Mouse (Mus musculus) stomach, embryonic 14.5 days (tissue): ENCODE results near the gene Bcdin3d. TPM values are rescaled to one million over a fixed set of nuclear protein-coding genes. Genes with fewer than 3 reads are reported as not detected.
"Not testable (repeated sequence)": the region's sequence is repeated elsewhere in the genome, so short reads cannot be mapped to it uniquely, and the experiment has no call there.

Source experiments
- ATAC-seq: fragments of 200-750 bp; cut with Nextera tagmentation; 2 replicates; pipeline ENCODE4 v1.8.0; 2017; ENCODE audit warnings: low read depth, moderate TSS enrichment; ENCODE audit not compliant: insufficient number of reproducible peaks, insufficient read depth, low FRiP score
- H3K27ac ChIP-seq: fragments of 300-500 bp; sonication (generic); 2 replicates; pipeline ENCODE4 v1.5.1; 2014; ENCODE audit warnings: mild to moderate bottlenecking, low read length, moderate library complexity, mixed read lengths
- H3K27me3 ChIP-seq: fragments of 300-500 bp; sonication (generic); 2 replicates; pipeline ENCODE4 v1.6.1; 2014; ENCODE audit warnings: low read length, control low read depth, mixed read lengths; ENCODE audit not compliant: control insufficient read depth, insufficient read depth
- H3K36me3 ChIP-seq: fragments of 300-500 bp; sonication (generic); 2 replicates; pipeline ENCODE4 v1.6.1; 2014; ENCODE audit warnings: mild to moderate bottlenecking, control low read depth, low read length, moderate library complexity, mixed read lengths; ENCODE audit not compliant: control insufficient read depth, insufficient read depth
- H3K4me1 ChIP-seq: fragments of 300-500 bp; sonication (generic); 2 replicates; pipeline ENCODE4 v1.6.1; 2014; ENCODE audit warnings: low read length, control low read depth, mixed read lengths; ENCODE audit not compliant: control insufficient read depth, insufficient read depth
- H3K4me2 ChIP-seq: fragments of 300-500 bp; sonication (generic); replicated peaks from 2 replicates; pipeline ENCODE4 v1.6.1; 2014; ENCODE audit warnings: low read depth, low read length, control low read depth
- H3K4me3 ChIP-seq: fragments of 300-500 bp; sonication (generic); 2 replicates; pipeline ENCODE4 v1.5.1; 2014; ENCODE audit warnings: low read depth, low read length, control low read depth
- H3K9ac ChIP-seq: fragments of 300-500 bp; sonication (generic); replicated peaks from 2 replicates; pipeline ENCODE4 v1.6.1; 2014; ENCODE audit warnings: low read depth, mild to moderate bottlenecking, control low read depth, low read length, moderate library complexity, mixed read lengths
- H3K9me3 ChIP-seq: fragments of 300-500 bp; sonication (generic); 2 replicates; pipeline ENCODE4 v1.6.1; 2016; ENCODE audit warnings: low read depth, low read length, control low read depth; ENCODE audit not compliant: control insufficient read depth
- WGBS: fragments of 180-500 bp; shearing (Covaris S2); extraction: QIAGEN DNeasy Blood & Tissue Kit; methylation state at CpG from one replicate; pipeline ENCODE4 v1.1.7; 2014; 5-methylcytosine and 5-hydroxymethylcytosine counted together
- polyA plus RNA-seq: library from polyadenylated mRNA; unstranded; fragments of >200 nt; fragmentation: Nextera tagmentation; extraction: Ambion mirVana; gene quantifications from 2 replicates; pipeline ENCODE4 v1.2.1, GENCODE M21; 2014

Bcdin3d gene
- polyA plus RNA-seq, 1 experiment from 2014 or later, result 16.7 TPM

DNA sequence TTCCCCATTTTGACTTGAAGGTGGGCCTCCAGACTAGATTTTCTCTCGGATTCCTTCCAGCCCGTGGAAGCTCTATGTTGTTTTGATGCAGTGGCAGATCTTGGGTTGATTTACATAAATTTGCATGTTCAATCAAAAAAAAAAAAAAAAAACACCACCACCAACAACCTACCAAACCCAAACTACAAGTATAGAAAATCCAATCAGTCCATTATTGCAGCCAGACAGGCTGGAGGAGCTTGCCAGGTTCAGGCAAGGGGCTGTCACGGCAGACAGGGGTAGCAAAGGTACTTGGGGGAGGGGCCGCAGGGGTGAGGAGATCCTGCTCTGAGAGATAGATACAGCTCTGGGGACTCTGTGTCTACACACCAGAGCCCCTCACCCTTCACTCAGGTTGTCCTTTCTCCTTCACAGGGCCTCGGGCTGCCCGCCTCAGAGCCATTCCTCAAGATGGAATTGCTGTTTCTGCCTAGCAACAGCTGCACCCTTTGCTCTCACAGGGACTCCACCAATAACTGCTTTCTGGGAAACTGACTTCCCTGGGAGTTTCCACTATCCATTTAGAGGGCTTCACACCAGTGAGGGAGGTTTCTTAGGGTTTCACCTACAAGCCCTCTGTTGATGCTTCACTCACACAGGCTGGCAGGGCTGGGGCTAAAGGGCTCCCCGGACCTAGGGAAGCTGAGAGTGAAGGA, 19.8 kb downstream of the Bcdin3d start:
- no peak overlapping the region for H3K27ac ChIP-seq
- H3K4me2 ChIP-seq, result no peak overlapping the region
- peaks cover 4% of the 10 kb centered on the region; the same call in 1 of the 2 replicates for H3K36me3 ChIP-seq
- H3K27me3 ChIP-seq, result no peaks in the 10 kb centered on the region
- H3K4me1 ChIP-seq, result peaks cover 29% of the 10 kb centered on the region
- no peak for ATAC-seq
- 82% methylated on average over 7 of the region's 7 CpGs for WGBS
- no peak overlapping the region for H3K4me3 ChIP-seq
- H3K9ac ChIP-seq, result no peak overlapping the region
- H3K9me3 ChIP-seq, result no peaks in the 10 kb centered on the region

DNA sequence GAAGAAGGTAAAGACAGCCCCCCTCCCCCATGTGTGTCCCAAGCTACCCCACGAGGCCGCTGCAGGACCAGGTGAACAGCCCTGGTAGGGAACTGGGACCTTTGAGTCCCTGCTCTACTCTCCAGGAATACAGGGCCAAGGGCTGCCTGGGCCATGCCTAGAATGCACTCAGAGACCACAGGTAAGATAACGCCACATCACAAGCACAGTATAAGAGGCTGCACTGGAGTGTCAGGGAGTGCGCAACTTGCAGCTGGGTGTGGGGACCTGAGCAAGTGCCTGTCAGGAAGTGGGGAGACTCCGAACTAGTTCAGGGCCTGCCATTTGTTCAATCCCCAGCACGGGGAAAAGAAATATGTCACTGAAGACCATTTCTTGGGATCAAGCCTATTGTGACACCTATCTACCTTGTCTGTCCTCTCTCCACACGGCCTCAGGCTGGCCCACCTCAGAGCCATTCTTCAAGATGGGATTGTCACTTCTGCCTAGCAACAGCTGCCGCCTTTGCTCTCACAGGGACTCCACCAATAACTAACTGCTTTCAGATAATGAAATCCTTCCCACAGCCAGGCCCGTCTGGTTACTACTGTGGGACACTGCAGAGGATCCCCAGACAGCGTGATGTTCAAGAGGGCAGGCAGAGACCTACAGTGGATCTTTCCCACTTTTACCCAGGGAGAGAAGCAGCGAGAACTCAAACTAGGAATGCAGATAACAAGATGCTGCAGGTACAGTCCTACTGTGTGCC, 21.2 kb downstream of the Bcdin3d start:
- peaks cover 33% of the 10 kb centered on the region for H3K4me1 ChIP-seq
- no peak overlapping the region for H3K4me2 ChIP-seq
- H3K9ac ChIP-seq, result no peak overlapping the region
- no peaks in the 10 kb centered on the region for H3K9me3 ChIP-seq
- H3K27ac ChIP-seq, result no peak overlapping the region
- H3K27me3 ChIP-seq, result no peaks in the 10 kb centered on the region
- ATAC-seq, result no peak
- no peak overlapping the region for H3K4me3 ChIP-seq
- 66% methylated on average over 11 of the region's 11 CpGs for WGBS
- H3K36me3 ChIP-seq, result peaks cover 4% of the 10 kb centered on the region; the same call in 1 of the 2 replicates

DNA sequence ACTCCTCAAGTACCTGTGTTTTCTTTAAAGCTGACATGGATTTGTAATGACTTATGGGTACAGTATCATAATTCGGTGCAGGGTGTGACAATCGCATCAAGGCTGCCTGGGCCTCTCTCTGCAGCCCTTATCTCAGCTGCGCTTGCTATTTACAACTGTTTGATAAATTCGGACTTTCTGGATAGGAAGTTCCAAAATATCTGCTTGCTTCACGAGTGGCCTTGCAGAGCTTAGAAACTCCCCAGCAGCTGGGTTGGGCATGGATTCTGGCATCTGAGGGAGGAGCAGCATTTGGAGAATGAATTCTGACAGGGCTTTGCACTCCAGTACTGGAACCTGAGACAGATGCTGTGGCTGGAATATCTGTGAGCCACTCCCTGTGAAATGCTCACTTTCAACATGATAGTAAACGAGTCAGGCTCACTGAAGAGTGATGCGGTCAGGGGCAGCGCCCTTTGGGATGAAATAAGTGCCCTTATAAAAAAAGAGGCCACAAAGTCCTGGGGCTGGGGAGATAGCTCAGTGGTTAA, 24.7 kb downstream of the Bcdin3d start:
- no peak overlapping the region for H3K9ac ChIP-seq
- peaks cover 14% of the 10 kb centered on the region for H3K4me1 ChIP-seq

DNA sequence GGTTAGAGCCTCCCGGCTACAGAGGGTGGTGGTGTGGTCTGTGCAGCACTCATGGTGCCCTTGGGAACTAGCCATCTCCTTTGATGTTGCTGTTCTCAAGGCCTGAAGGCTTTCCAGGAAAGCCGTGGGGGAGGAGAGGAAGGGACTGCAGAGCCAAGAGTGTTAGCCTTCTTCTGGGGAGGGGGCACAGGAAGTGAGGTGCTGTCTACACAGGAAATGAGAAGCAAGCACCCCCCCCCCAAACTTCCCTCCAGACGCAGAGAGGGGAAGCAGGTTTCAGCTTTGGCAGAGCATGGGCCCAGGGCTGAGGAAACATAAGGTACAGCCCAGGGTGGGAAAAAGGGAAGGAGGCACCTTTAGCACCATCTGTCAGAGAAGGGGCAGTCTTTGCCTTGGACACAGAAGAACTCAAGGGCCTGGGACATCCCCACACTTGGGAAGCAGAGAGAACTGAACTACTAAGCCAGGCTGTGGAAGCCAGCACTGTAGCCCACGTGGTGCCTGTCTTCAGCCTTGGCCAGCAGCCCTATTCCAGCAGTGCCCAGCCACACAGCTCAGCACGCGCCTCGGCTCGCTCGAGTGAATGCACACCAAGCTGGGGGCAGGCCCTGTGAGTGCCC, 25.3 kb downstream of the Bcdin3d start:
- Histone ChIP-seq H3K27ac (peak overlapping the region; percentile 63; the same call in 1 of the 2 replicates), H3K4me1 (peaks cover 11% of the 10 kb centered on the region), H3K4me3 (no peak overlapping the region), H3K36me3 (peaks cover 4% of the 10 kb centered on the region; the same call in 1 of the 2 replicates), H3K27me3 (no peaks in the 10 kb centered on the region), H3K9ac (no peak overlapping the region), H3K4me2 (no peak overlapping the region), H3K9me3 (no peaks in the 10 kb centered on the region)
- peak; percentile 57; the same call in 1 of the 2 replicates for ATAC-seq
- 72% methylated on average over 9 of the region's 9 CpGs for WGBS

More for the DNA sequence above, 24.7 kb downstream of the Bcdin3d start:
- WGBS, result 60% methylated on average over 8 of the region's 8 CpGs
- Histone ChIP-seq H3K27ac (peak overlapping the region; percentile 63; the same call in 1 of the 2 replicates), H3K27me3 (no peaks in the 10 kb centered on the region), H3K9me3 (no peaks in the 10 kb centered on the region), H3K4me2 (no peak overlapping the region), H3K36me3 (peaks cover 4% of the 10 kb centered on the region; the same call in 1 of the 2 replicates), H3K4me3 (no peak overlapping the region)
- no peak for ATAC-seq

DNA sequence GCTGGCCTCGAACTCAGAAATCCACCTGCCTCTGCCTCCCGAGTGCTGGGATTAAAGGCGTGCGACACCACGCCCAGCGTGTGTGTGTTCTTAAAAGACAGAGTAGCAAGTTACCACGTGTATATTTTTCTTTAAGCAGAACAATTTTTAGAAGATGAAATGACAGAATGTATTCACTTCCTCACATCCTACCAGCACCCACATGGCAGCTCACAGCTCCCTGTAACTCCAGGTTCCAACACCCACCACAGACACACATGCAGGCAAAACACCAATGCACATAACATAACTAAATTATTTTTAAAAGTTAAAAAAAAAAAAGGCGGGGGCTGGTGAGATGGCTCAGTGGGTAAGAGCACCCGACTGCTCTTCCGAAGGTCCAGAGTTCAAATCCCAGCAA, 28.4 kb downstream of the Bcdin3d start:
- H3K27me3 ChIP-seq, H3K4me2 ChIP-seq, H3K4me3 ChIP-seq, H3K27ac ChIP-seq, H3K9ac ChIP-seq, H3K9me3 ChIP-seq, H3K36me3 ChIP-seq, ATAC-seq: not testable (repeated sequence)
- peaks cover 19% of the 10 kb centered on the region for H3K4me1 ChIP-seq
- WGBS, result 85% methylated on average over 10 of the region's 10 CpGs

DNA sequence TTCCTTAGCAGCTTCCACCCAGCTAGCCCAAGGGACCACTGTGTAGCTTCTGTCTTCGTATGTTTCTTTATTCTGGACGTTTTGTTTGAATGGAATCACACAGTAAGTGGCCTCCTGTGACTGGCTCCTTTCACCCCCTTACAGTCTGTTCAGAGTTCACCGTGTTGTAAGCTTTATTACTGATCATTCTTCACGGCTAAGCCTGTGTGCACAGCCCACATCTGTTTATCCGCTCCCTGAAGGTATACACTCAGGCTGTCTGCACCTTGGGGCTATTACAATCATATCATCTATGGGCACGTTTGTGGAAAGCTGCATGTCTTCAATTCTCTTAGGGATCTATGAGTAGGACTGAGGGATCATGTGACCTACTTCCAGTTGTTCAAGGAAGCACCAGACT, 29.0 kb downstream of the Bcdin3d start:
- Histone ChIP-seq H3K9me3 (no peaks in the 10 kb centered on the region), H3K36me3 (no peaks in the 10 kb centered on the region), H3K4me1 (peaks cover 25% of the 10 kb centered on the region), H3K4me3 (no peak overlapping the region), H3K4me2 (no peak overlapping the region), H3K27ac (no peak overlapping the region), H3K27me3 (no peaks in the 10 kb centered on the region), H3K9ac (no peak overlapping the region)
- 54% methylated on average over 6 of the region's 6 CpGs for WGBS
- no peak for ATAC-seq

DNA sequence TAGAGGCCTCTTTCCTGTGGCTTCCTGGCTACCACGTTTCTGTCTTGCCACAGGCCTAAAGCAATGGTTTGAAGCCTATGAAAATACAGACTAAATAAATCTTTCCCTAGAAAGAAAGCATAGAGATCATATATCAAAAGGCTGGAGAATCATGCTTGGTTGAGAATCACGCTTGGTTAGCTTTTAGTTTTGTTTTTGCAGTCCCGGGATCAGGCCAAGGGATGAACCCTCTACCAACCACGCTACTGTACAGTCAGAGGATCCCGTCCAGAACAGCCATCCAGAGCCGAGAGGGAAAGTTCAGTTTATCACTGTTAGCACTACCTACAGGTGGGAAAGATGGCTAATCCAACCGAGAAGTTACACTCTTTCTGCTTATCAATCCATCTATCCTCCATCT, 32.2 kb downstream of the Bcdin3d start:
- Histone ChIP-seq H3K36me3 (no peaks in the 10 kb centered on the region; the same call in 1 of the 2 replicates), H3K4me3 (no peak overlapping the region), H3K9me3 (no peaks in the 10 kb centered on the region), H3K4me1 (peaks cover 34% of the 10 kb centered on the region), H3K27ac (peak overlapping the region; percentile 93; the same call in 1 of the 2 replicates), H3K4me2 (no peak overlapping the region), H3K9ac (no peak overlapping the region), H3K27me3 (no peaks in the 10 kb centered on the region)
- ATAC-seq, result no peak
- 77% methylated on average over 7 of the region's 7 CpGs for WGBS

DNA sequence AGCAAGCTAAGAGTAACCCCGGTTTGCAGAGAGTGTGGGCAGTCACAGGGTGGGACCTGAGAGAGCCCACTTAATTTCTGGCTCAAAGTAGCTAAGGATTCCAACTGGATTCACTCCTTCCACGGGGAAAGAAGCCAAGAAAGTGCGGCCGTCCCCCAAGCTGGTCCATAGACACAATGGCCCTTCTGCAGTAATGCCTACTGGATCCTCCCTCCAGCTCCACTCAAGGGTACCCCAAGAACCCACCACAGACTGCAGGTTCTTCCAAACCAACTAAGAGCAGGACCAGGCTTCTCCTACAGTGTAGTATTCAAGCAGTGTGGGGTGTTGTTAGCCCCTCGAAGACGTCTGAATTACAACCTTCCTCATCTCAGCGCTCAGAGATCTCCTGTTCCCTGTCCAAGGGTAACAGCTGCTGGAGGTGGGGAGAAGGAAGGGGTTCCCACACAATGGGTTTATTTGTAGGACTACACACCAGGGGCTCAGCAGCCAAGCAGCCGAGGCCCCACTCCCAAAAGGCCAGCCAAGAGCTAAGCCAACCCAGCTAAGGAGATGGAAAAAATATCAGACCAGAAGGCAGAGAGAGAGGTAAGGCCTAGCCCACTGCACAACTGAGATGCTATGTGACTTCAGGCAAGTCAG, 33.6 kb downstream of the Bcdin3d start:
- H3K36me3 ChIP-seq, result no peaks in the 10 kb centered on the region; the same call in 1 of the 2 replicates
- H3K4me1 ChIP-seq, result peaks cover 43% of the 10 kb centered on the region
- H3K9me3 ChIP-seq, result no peaks in the 10 kb centered on the region
- H3K9ac ChIP-seq, result no peak overlapping the region
- H3K27me3 ChIP-seq, result no peaks in the 10 kb centered on the region
- H3K4me3 ChIP-seq, result no peak overlapping the region
- H3K27ac ChIP-seq, result peak overlapping the region; percentile 93
- ATAC-seq, result peak; percentile 40
- peak overlapping the region; percentile 28 for H3K4me2 ChIP-seq
- WGBS, result 19% methylated on average over 8 of the region's 8 CpGs
